Comparison of ENCODE assay signal across 8 mouse cellular contexts in the genomic region with DNA sequence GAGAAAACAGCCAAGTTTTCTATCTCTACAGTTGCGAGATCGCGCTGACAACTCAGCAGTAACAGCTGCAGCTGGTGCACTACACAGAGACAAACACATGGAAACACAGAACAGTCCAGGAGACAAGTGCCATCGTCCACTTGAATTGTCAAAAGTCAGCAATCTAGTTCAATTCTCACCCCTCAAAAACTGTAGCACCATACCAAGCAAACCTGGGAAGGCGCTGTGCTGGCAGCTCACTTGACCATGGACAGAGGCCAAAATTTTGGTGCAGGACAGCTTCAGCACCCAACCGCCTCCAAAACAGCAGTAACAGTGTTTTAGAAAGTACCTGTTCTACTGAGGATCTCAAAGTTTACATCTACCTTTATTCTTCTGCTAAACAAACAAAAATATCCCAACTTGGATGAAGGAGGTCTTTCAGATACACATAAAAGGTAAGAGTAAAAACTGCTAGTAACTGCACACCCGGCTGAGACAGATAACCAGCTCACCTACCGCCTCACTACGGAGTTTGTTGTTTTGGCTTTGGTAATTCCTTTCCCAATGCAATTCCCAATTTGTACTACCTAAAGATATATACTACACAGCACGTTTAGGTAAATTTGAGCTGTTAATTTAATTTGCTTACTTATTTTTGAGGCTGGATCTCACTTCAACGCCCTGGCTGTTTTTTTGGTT. TPM values are rescaled to one million over a fixed set of nuclear protein-coding genes. Genes with fewer than 3 reads are reported as not detected.
DNase-seq lines count a peak whose midpoint lies in the region; ATAC-seq lines count a peak whose summit lies in the region.

No protein-coding gene starts in this region.

- 0 out of 2 replicates have a peak overlapping the region, but pooled peaks have one; percentile 20 for H3K27ac ChIP-seq in kidney, embryonic 16.5 days (ENCODE audit: low read length)

- H3K9me3 ChIP-seq in kidney, embryonic 16.5 days (ENCODE audit: low read length) = no peaks in the 10 kb centered on the region

- ATAC-seq in kidney, embryonic 16.5 days (ENCODE audit: low FRiP score, low TSS enrichment) = no peak

- WGBS in kidney, embryonic 16.5 days = 75% methylated on average over 11 of the region's 11 CpGs

- H3K36me3 ChIP-seq in kidney, embryonic 16.5 days (ENCODE audit: insufficient read depth, low read length) = 0 out of 2 replicates have a peak, but pooled peaks cover 4% of the 10 kb centered on the region
- no peaks in the 10 kb centered on the region; the same call in 1 of the 2 replicates for H3K36me3 ChIP-seq in splenic B cell, adult 2 months (ENCODE audit: control insufficient read depth, insufficient read depth, low read length, poor library complexity, severe bottlenecking)

- H3K9ac ChIP-seq in kidney, embryonic 16.5 days (replicated peaks; ENCODE audit: low read length) = no peak overlapping the region

- peak; percentile 14 for DNase-seq in layer of hippocampus, adult 11-12 months (ENCODE audit: low spot score)
- no peak for DNase-seq in layer of hippocampus, adult 9-10 months (ENCODE audit: low spot score)
- DNase-seq in cerebellum, postnatal 14 days = peak; percentile 63 to 73
- DNase-seq in heart, adult 8-10 months (ENCODE audit: low spot score) = peak; percentile 61
- DNase-seq in lung, postnatal 14 days = peak; percentile 57
- DNase-seq in splenic B cell, adult 2 months (ENCODE audit: low read depth, low spot score) = peak; percentile 22
- no peak for DNase-seq in thymus, postnatal 4 days

- H3K4me3 ChIP-seq in kidney, embryonic 16.5 days (ENCODE audit: low read length) = peak overlapping the region; percentile 78; the same call in 1 of the 2 replicates

- H3K4me1 ChIP-seq in kidney, embryonic 16.5 days (ENCODE audit: insufficient read depth, low read length) = peaks cover 20% of the 10 kb centered on the region

- H3K4me2 ChIP-seq in kidney, embryonic 16.5 days (replicated peaks; ENCODE audit: low read depth, low read length) = 0 out of 2 replicates have a peak overlapping the region, but pooled peaks have one; percentile 80

- no peaks in the 10 kb centered on the region for H3K27me3 ChIP-seq in kidney, embryonic 16.5 days (ENCODE audit: insufficient read depth, low read length)
- H3K27me3 ChIP-seq in splenic B cell, adult 2 months (ENCODE audit: control insufficient read depth, insufficient read depth, low read length, poor library complexity, severe bottlenecking) = no peaks in the 10 kb centered on the region

RNA-seq across cellular contexts. Expression of gene Gpcpd1, which starts 11.6 kb away (rescaled TPM):
- total RNA-seq in heart, adult 8-10 months (2022) = 100 to 1,000 TPM; 161 to 308 (median 228) TPM
- 25.6 and 30.8 TPM in 2 replicates for polyA plus RNA-seq in kidney, embryonic 16.5 days (2015; fragmentation: Nextera tagmentation; extraction: Ambion mirVana)

Comparison
In these comparisons a context has a peak if more than half of its experiments do, and no peak if none do; other contexts are left out.
1. DNase-seq: peak in layer of hippocampus, adult 11-12 months (single experiment), cerebellum, postnatal 14 days (2 of 2), heart, adult 8-10 months (single experiment), lung, postnatal 14 days (single experiment) and splenic B cell, adult 2 months (single experiment); none in layer of hippocampus, adult 9-10 months (single experiment) and thymus, postnatal 4 days (single experiment).